Mouse (Mus musculus) urinary bladder, postnatal 25 days (tissue): ENCODE measurements at regions not wholly inside any gene's neighbourhood (a gene's known extent, or its start where the extent isn't known, plus 50 kb on each side); places are given as distances from the start of the nearest gene placed in this dataset.

Experiments
- DNase-seq: peaks from one replicate; pipeline ENCODE4 v3.0.0; 2022; ENCODE audit warnings: low spot score

DNA sequence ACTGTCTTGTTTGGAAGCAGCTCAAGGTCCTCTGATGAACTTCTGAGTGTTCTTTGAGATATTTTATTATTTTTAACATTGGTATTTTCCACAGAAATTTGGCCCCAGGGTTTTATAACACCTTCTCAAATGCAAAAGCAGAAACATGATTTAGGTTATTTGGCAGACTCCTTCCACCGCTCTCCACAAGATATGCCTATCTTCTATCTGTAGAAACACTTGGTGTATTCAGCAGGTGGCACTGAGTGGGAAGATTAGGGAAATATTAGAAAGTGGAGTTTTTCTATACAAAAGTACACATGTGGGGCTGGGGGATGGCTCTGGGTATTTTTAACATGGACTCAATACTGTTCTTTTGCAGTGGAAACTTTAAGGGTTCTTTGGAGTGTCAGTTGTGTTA lies 475.3 kb downstream of the Dach1 start:
- no peak for DNase-seq

DNA sequence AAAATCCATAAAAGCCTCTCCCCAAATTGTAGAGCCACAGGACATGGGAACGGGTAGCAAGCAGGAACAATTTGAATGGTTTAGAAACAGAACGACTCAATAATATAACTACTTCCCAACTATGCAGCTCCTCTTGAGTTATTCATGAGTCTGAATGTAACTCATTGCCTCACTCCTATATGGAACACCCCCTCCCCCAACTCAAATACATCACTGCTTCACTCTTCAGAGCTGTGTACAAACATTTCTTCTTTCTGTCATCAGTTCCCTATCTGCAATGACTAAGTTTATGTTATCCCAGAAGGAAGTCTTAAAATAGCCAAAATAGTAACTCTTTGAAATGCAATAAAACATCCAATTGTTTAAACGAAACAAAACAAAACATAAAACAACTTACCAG lies 484.9 kb downstream of the Dach1 start:
- DNase-seq: no peak

DNA sequence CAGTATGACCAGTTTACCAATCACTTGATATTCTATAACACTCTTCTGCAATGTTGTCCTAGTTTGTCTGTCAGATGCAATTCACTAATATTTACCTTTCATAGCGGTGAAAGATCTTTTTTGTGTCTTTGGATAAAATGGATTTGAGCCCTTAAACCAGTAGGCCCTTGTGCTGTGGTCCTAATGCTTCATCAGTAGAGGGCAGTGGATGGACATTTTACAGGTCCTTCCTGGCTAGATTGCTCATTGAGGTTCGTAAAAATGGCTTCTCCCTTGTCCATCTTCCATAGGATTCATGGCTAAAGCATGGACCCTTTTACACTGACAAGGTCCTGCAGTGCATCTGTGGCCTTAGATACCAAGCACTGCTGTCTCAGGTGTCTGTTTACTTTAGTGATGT lies 501.8 kb downstream of the Dach1 start:
- DNase-seq: no peak

- no peak for DNase-seq
Measured at GRCm38 (mm10) chr14:97638187-97638792, 531.3 kb downstream of the Dach1 start.

DNA sequence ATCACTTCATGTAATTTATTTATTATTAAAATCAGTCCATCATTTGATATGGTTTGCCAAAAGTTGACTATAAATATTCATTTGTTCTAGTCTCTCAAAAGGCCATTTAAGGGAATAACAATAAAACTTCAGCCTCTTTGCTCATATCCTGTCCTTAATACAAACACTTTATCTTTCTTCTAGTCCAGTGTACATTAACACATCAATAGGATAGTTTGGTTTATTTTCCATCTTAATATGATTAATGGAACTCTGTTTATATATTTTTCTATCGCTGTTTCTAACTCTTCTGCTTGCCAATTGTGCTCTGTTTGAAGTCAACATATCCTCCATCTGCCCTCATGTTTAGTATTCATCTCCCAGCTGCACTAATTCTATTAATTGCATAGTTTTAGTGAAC lies 558.1 kb downstream of the Dach1 start:
- no peak for DNase-seq

- no peak for DNase-seq
Measured at GRCm38 (mm10) chr14:97596694-97597093, 572.9 kb downstream of the Dach1 start.

GRCm38 (mm10) chr14:97588611-97589010 lies 581.0 kb downstream of the Dach1 start:
- DNase-seq: no peak

DNA sequence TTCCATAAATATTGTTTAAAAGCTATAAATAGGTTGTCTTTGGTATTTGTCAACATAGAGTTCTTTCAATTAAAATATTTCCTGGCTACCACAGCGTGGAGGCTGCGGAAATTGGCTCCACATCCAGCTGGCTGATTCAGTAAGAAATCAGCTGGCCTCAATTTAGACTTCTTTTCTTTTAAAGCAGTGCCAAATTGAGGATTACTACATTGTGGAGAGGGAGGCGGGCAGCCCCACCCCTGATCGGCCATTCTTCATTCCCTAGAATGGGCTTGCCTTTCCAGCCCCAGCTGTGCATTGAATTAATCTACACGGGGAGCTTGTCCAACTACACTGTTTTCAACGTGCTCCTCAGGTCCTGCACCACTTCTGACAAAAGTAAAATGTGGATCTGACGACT lies 581.4 kb downstream of the Dach1 start:
- DNase-seq: no peak

DNA sequence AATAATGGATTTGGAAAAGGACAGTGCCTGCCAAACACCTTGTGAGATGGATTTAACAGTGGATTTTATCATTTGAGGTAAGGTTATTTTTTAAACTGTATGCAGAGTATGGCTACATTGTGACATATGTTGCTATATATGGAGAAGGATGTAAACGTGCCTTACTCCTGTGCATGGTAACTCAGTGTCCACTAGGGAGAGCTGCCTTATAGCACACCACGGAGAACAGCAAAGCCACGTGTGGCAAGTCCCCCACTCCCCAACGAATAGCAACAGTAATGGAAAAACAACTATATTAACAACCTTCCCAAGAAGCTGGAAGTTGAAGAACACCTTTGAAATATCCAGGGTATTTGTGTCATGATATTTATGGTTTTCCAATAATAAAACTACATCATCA lies 582.6 kb downstream of the Dach1 start:
- DNase-seq: no peak

DNA sequence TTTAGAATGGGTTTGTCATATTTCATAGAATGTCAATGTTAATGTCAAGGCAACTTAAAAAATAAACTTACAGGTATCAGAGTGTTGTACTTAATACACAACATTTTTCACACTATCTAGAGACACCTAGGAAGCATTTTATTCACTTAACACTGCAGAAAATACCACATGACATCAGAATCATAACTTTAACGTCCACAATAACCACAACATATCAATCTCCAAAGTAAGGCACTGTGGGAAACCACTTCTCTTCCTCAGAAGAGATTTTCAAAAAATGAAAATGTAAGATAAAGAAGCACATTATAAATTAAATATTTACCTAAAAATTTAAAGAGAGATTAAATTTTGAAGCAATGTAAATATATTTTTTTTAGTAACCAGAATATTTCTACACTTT lies 599.3 kb downstream of the Dach1 start:
- DNase-seq: no peak

DNA sequence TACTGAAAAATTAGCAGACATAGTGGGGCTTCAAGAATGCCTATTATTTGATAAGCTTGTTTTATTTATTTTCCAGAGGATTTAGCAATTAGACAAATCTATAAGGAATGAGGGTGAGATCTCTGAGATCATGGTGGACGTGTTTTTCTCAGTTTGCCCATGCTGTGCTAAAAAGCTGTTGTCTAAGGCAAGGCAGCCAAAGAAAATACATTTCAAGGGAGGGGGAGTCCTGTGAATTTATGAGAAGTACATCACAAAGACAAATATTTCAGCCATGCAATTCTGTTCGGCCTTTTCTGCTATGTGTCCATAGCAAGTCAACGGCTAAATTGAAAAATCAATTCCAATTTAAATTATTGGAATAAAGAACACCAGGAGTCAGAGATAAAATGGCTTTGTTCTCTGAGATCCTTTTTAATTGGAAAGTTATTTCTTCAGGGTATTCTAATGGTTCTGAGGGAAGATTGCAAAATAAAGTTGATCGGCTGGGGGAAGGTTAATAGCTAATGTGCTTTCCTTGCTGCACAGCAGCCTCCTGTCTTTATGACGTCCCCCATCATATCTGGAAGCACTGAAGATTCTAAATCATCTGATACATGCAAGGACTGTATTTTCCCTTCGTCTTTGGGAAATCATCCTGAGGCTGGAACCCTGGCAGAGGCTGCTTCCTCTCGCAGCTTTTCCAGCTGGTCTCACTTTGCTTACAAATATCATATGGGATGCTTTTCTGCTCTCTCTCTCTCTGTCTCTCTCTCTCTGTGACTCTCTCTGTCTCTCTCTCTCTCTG lies 609.3 kb downstream of the Dach1 start:
- DNase-seq: no peak

GRCm38 (mm10) chr14:97559559-97559958 lies 610.0 kb downstream of the Dach1 start:
- no peak for DNase-seq

GRCm38 (mm10) chr14:97558289-97558688 lies 611.3 kb downstream of the Dach1 start:
- DNase-seq: no peak

GRCm38 (mm10) chr14:97557888-97558287 lies 611.7 kb downstream of the Dach1 start:
- DNase-seq: no peak

DNA sequence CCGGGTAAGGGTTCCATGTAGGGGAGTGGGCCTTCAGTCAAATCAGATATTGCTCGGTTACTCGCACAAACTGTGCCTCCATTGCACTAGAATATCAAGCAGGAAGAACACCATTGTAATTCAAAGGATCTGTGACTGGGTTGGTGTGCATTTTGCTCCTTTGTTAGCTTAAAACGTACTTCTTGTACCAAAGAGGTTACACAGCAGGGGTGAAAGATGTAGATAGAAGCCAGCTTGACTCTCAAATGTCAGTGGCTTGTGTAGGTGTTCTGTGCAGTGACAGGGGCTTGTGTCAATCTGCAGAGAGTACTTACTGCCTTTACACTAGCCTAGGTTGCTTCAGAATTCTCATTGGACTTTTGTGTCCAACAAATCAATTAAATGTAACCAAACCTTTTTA lies 623.3 kb downstream of the Dach1 start:
- DNase-seq: no peak

DNA sequence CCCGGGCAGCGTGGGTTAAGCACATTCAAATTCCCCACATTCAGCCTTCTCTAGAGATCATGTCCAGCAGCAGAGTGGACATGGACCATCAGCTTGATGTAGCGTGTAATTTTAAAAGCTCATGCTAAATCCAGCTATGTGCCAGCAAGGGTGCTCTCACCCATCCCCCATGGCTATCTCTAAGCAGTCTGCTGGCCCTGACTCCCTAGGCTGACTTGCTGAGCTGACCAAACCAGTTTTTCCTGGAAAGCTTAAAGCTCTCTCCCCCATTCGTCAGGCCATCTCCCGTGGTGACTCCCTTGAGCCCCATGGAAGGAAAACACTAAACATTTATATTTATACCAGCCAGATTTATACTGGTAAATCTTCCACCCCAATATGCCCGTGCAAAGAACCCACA lies 625.3 kb downstream of the Dach1 start:
- DNase-seq: peak; percentile 7

GRCm38 (mm10) chr14:97537012-97537411 lies 632.6 kb downstream of the Dach1 start:
- DNase-seq: no peak

DNA sequence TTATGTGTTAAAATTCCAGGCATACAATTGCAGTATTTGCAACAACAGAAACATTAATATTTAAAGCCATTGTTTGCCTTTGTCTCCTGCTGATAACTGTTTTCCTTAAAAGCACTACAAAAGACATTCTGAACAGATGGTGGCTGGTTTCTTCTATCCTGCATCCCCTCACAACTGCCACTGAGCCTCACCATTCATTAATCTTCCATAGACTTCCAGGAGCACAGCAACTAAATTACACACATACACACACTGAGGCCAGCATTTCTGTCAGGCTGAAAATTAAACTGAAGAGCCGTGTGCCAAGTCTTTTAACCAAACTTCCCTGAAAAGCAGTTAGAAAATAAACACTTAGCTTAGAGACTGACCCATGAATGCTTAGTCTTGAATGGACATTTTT lies 658.2 kb downstream of the Dach1 start:
- no peak for DNase-seq

DNA sequence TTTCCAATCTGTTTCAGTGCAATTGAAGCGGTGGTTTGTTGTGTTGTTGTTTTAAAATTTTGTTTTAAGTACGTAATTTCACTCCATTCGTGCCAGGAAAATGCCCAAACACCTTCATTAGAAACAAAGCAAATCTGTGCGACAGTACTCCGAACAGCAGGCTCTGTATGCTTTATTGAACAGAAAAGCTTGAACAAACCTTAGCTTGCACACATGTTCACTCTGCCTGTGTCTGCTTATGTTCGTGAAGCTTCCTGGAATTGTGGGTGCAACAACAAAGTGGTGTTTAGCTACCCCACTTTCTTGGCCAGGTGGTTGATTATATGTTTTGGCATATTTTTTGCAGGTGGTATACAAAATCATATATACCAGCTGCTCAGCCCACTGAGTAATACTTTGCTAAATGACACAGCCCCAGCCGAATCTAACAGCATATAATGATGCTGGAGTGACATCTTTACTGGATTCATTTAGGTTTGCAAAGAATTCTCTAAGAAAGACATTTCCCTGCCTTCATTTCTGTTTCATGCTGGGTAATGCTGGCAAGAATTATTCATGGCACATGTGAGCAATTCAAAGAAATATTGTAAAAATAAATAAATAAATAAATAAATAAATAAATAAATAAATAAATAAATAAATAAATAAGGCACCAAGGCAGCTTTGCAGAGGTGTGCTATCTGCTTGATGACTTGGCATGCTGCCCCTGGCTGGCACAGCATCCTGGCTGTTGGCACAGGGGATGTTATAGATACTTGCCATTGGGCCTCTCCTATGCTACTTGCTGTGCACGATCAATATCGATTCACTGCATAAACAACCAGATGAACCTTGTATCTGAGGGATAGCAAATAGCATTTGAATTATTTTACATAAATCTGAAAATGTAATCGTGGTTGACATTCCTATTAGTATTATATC lies 679.9 kb downstream of the Dach1 start:
- no peak for DNase-seq

- DNase-seq: no peak
Measured at GRCm38 (mm10) chr14:97478236-97478635, 691.3 kb downstream of the Dach1 start.

GRCm38 (mm10) chr14:97450525-97451235 lies 718.9 kb downstream of the Dach1 start:
- no peak for DNase-seq

- no peak for DNase-seq
Measured at GRCm38 (mm10) chr14:97448617-97449016, 720.9 kb downstream of the Dach1 start.
